Mouse (Mus musculus): ENCODE data around the gene 4933416C03Rik. TPM values are rescaled to one million over a fixed set of nuclear protein-coding genes. Genes with fewer than 3 reads are reported as not detected.

Gene 4933416C03Rik
- polyA plus RNA-seq, 1 experiment from 2014 or later: not detected

Other genes starting within 250 kb of the 4933416C03Rik start
- 0.08 and 0.20 TPM in 2 replicates for gene Ptprr, start 95.7 kb downstream of the 4933416C03Rik start, polyA plus RNA-seq (2016; fragmentation: Nextera tagmentation; extraction: Ambion mirVana)
- 2.0 and 2.2 TPM in 2 replicates for gene Ptprb, start 161.6 kb upstream of the 4933416C03Rik start, polyA plus RNA-seq (2016; fragmentation: Nextera tagmentation; extraction: Ambion mirVana)